Mouse (Mus musculus) heart, embryonic 16.5 days (tissue): ENCODE results near the gene Gtf2f2. TPM values are rescaled to one million over a fixed set of nuclear protein-coding genes. Genes with fewer than 3 reads are reported as not detected.

ENCODE experiments used
- ATAC-seq: fragments of 200-750 bp; cut with Nextera tagmentation; replicated peaks from 2 replicates; pipeline ENCODE4 v1.8.0; 2017; ENCODE audit warnings: moderate number of reproducible peaks; ENCODE audit not compliant: insufficient read depth, low FRiP score; ENCODE audit errors: extremely low read depth
- H3K27ac ChIP-seq: fragments of 300-500 bp; sonication (generic); 2 replicates; pipeline ENCODE4 v1.5.1; 2014; ENCODE audit warnings: mild to moderate bottlenecking, low read length, control low read depth, moderate library complexity
- H3K27me3 ChIP-seq: fragments of 300-500 bp; sonication (generic); 2 replicates; pipeline ENCODE4 v1.6.1; 2014; ENCODE audit warnings: low read length, mixed read lengths; ENCODE audit not compliant: control insufficient read depth, insufficient read depth
- H3K36me3 ChIP-seq: fragments of 300-500 bp; sonication (generic); 2 replicates; pipeline ENCODE4 v1.6.1; 2014; ENCODE audit not compliant: control insufficient read depth, insufficient read depth
- H3K4me1 ChIP-seq: fragments of 300-500 bp; sonication (generic); 2 replicates; pipeline ENCODE4 v1.6.1; 2014; ENCODE audit warnings: low read length, mixed read lengths; ENCODE audit not compliant: control insufficient read depth, insufficient read depth
- H3K4me2 ChIP-seq: fragments of 300-500 bp; sonication (generic); 2 replicates; pipeline ENCODE4 v1.6.1; 2014; ENCODE audit warnings: low read depth, mild to moderate bottlenecking, control low read depth, low read length
- H3K4me3 ChIP-seq: fragments of 300-500 bp; sonication (generic); 2 replicates; pipeline ENCODE4 v1.5.1; 2014; ENCODE audit warnings: mild to moderate bottlenecking, control low read depth, low read length
- H3K9ac ChIP-seq: fragments of 300-500 bp; sonication (generic); 2 replicates; pipeline ENCODE4 v1.6.1; 2014; ENCODE audit warnings: low read length, control low read depth
- H3K9me3 ChIP-seq: fragments of 300-500 bp; sonication (generic); replicated peaks from 2 replicates; pipeline ENCODE4 v1.6.1; 2016; ENCODE audit warnings: low read length; ENCODE audit not compliant: control insufficient read depth
- WGBS: fragments of 180-500 bp; shearing (Covaris S2); extraction: QIAGEN DNeasy Blood & Tissue Kit; methylation state at CpG from one replicate; pipeline ENCODE4 v1.1.7; 2014; 5-methylcytosine and 5-hydroxymethylcytosine counted together
- polyA plus RNA-seq: library from polyadenylated mRNA; unstranded; fragments of >200 nt; fragmentation: Nextera tagmentation; extraction: Ambion mirVana; gene quantifications from 2 replicates; pipeline ENCODE4 v1.2.1, GENCODE M21; 2015

Gene Gtf2f2
- polyA plus RNA-seq, 1 experiment from 2014 or later, result 29.2 TPM

DNA sequence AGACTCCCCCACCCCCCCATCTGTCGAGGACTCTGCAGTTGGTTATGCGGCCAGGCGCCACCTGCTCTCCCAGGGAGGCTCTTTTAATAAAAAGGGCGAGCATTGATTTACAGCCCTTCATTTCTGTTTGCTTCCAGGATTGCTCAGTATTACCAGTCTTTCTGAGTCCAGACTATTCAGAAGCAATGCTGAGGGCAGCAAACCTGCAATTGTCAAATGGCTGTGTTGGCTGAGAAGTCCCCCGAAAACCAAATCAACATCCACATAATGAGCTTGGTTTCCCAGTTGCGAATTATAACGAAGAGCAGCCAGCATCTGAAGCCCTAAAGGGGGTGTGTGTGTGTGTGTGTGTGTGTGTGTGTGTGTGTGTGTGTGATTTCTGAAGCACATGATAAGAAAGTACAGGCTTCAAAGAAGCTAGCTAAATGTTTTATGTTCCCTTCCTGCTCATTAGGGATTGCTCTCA lies 22.0 kb upstream of the Gtf2f2 start:
- Histone ChIP-seq H3K36me3 (no peaks in the 10 kb centered on the region), H3K27ac (no peak overlapping the region), H3K9ac (no peak overlapping the region), H3K4me3 (no peak overlapping the region), H3K27me3 (no peaks in the 10 kb centered on the region), H3K4me2 (no peak overlapping the region), H3K9me3 (no peaks in the 10 kb centered on the region), H3K4me1 (peaks cover 6% of the 10 kb centered on the region)
- 69% methylated on average over 7 of the region's 7 CpGs for WGBS
- ATAC-seq, result no peak

DNA sequence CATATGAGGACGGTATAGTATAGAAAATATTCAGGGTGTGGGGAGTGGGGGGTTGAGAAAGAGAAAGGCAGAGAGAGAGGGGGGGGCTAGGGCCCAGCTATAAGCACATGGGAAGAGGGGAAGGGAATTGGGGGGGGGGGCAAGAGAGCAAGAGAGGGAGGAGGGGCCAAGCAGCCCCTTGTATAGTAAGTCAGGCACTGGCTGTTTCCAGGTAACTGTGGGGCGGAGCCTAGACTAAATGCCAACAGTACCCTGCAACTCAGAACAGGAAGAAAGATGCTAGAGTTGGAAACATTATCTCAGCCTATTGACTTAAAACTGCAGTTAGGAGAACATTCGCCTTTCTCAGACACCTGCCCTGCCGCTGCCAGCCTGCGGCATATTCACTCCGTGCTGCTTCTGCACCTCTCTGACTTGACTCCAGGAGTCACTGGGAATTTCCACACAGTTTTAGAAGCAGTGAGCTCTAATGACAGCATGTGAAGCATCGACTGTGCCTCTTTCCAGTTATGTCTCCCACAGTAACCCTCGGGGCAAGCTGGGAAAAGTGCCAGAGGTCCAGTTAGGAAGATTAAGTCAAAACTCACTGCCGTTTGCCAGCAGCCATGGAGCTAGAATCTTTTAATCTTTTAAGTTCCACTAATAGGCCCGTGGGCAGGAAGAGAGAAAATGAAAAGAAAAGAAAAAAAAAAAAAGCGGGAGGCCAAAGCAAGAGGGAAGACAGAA lies 20.6 kb upstream of the Gtf2f2 start:
- 0 out of 2 replicates have a peak overlapping the region, but pooled peaks have one; percentile 14 for H3K27ac ChIP-seq
- ATAC-seq, result no peak
- H3K4me3 ChIP-seq, result no peak overlapping the region
- no peaks in the 10 kb centered on the region for H3K9me3 ChIP-seq
- H3K36me3 ChIP-seq, result no peaks in the 10 kb centered on the region
- no peak overlapping the region for H3K9ac ChIP-seq
- peaks cover 6% of the 10 kb centered on the region for H3K4me1 ChIP-seq
- H3K27me3 ChIP-seq, result no peaks in the 10 kb centered on the region
- H3K4me2 ChIP-seq, result peak overlapping the region; percentile 32; the same call in 1 of the 2 replicates
- WGBS, result 46% methylated on average over 11 of the region's 11 CpGs

DNA sequence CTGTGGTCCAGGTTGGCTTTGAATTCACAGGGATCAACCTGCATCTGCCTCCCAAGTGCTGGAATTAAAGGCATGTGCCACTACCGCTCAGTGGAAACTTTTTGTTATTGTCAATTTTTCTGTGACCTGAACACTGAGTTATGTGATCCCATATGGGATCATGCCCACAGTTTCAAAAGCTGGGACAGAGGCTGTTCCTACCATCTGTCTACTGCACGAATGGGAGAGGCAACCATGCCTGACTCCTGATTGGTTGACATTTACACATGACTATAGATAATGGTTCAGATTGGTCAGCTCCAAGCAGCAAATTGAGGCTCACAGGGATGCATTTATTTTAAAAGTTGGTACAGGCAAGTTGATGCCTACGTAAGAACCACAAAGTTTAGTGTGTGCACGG lies 14.0 kb upstream of the Gtf2f2 start:
- Histone ChIP-seq H3K9me3 (0 out of 2 replicates have a peak, but pooled peaks cover 2% of the 10 kb centered on the region), H3K36me3 (no peaks in the 10 kb centered on the region), H3K27me3 (no peaks in the 10 kb centered on the region), H3K4me2 (no peak overlapping the region), H3K4me1 (no peaks in the 10 kb centered on the region), H3K9ac (no peak overlapping the region), H3K4me3 (no peak overlapping the region), H3K27ac (no peak overlapping the region)
- ATAC-seq, result no peak
- 80% methylated on average over 4 of the region's 4 CpGs for WGBS

- ATAC-seq, result no peak
- no peaks in the 10 kb centered on the region for H3K27me3 ChIP-seq
- H3K36me3 ChIP-seq, result no peaks in the 10 kb centered on the region
- no peak overlapping the region for H3K4me3 ChIP-seq
- H3K9ac ChIP-seq, result no peak overlapping the region
- no peaks in the 10 kb centered on the region for H3K4me1 ChIP-seq
- H3K9me3 ChIP-seq, result 0 out of 2 replicates have a peak, but pooled peaks cover 4% of the 10 kb centered on the region
- no peak overlapping the region for H3K27ac ChIP-seq
- no peak overlapping the region for H3K4me2 ChIP-seq
- 67% methylated on average over 7 of the region's 7 CpGs for WGBS
Measured at GRCm38 (mm10) chr14:76020927-76021719, 10.5 kb upstream of the Gtf2f2 start.

GRCm38 (mm10) chr14:76020259-76020785 lies 9.7 kb upstream of the Gtf2f2 start:
- H3K4me1 ChIP-seq, result no peaks in the 10 kb centered on the region
- ATAC-seq, result no peak
- H3K4me2 ChIP-seq, result no peak overlapping the region
- H3K36me3 ChIP-seq, result no peaks in the 10 kb centered on the region
- no peak overlapping the region for H3K4me3 ChIP-seq
- H3K27ac ChIP-seq, result no peak overlapping the region
- H3K9me3 ChIP-seq, result 0 out of 2 replicates have a peak, but pooled peaks cover 4% of the 10 kb centered on the region
- no peak overlapping the region for H3K9ac ChIP-seq
- no peaks in the 10 kb centered on the region for H3K27me3 ChIP-seq
- WGBS, result 76% methylated on average over 5 of the region's 5 CpGs

DNA sequence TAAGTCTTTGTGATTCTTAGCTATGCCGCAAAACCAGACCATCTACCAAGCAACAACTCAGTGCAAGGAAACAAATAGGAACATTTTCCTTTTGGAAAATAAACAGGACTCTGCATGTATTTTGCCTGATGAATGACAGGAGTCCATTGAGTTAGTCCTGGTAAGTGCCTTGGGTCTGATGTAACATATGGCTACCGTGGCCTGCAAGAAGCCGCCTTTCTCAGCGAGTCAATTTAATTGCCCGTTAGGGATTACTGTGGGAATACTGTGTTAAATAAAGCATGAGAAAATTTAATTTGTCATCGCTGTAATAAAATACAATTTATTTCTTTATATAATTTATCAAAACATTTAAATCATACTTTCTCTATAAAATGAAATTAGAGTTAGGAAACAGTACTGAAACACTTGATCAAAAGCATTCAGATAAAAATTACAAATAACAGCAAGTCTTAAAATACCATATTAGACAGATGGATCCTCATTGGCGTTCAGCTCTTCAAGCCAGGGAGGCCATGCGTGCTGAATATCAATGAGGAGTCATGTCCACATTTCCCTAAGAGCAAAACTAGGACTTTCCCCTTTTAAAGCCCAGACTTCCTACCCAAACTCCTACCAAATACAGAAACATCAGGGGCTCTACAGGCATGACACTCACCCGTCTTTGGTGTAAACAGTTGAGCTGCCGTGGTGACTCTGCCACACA lies 7.3 kb upstream of the Gtf2f2 start:
- Histone ChIP-seq H3K4me3 (no peak overlapping the region), H3K9ac (no peak overlapping the region), H3K36me3 (no peaks in the 10 kb centered on the region), H3K4me2 (no peak overlapping the region), H3K9me3 (0 out of 2 replicates have a peak, but pooled peaks cover 4% of the 10 kb centered on the region), H3K27ac (no peak overlapping the region), H3K4me1 (no peaks in the 10 kb centered on the region), H3K27me3 (no peaks in the 10 kb centered on the region)
- 78% methylated on average over 10 of the region's 10 CpGs for WGBS
- no peak for ATAC-seq

- Histone ChIP-seq H3K4me1 (peaks cover 10% of the 10 kb centered on the region), H3K27ac (no peak overlapping the region), H3K27me3 (no peaks in the 10 kb centered on the region), H3K36me3 (no peaks in the 10 kb centered on the region), H3K4me2 (no peak overlapping the region), H3K9ac (no peak overlapping the region), H3K4me3 (no peak overlapping the region), H3K9me3 (no peaks in the 10 kb centered on the region)
- ATAC-seq, result no peak
- WGBS, result 44% methylated on average over 2 of the region's 2 CpGs
Measured at GRCm38 (mm10) chr14:76014331-76014730, 3.7 kb upstream of the Gtf2f2 start.

DNA sequence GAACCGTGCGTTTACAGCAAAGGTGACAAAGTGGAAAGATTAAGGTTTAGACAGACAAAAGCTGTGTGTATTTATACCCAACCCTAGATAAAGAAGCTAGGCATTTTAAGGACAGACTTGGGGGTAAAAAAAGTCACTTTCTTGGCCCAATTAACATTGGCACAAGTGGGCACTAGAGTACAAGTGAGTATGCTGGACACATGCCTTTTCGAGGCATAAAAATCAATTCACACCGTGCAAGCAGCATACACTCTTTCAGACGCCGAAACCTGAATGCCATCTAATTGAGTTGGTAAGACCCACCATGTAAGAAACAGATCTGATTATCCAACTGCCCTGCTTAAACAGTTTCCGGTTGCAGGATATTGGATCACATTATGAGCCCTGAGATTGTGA lies 395 bp upstream of the Gtf2f2 start:
- Histone ChIP-seq H3K36me3 (peaks cover 2% of the 10 kb centered on the region; the same call in 1 of the 2 replicates), H3K27me3 (no peaks in the 10 kb centered on the region), H3K4me3 (peak overlapping the region; percentile 98), H3K27ac (no peak overlapping the region; the same call in 1 of the 2 replicates), H3K4me2 (peak overlapping the region; percentile 70), H3K9ac (peak overlapping the region; percentile 89; the same call in 1 of the 2 replicates), H3K4me1 (peaks cover 13% of the 10 kb centered on the region), H3K9me3 (no peaks in the 10 kb centered on the region)
- 0 out of 2 replicates have a peak, but pooled peaks have one; percentile 7 for ATAC-seq
- 34% methylated on average over 7 of the region's 7 CpGs for WGBS
